Mouse (Mus musculus): ENCODE data around the gene Gm48552. TPM values are rescaled to one million over a fixed set of nuclear protein-coding genes. Genes with fewer than 3 reads are reported as not detected.

Gene Gm48552
- polyA plus RNA-seq, 1 experiment from 2014 or later = 1.2 TPM

GRCm38 (mm10) chr10:81356991-81357844 lies 31.6 kb upstream of the Gm48552 start, which contains the start of gene Mfsd12:
Mfsd12 (plus strand) TSS chr10:81357491.
- ATAC-seq (replicated peaks; ENCODE audit: insufficient number of reproducible peaks, low FRiP score, low TSS enrichment) = peak; percentile 86

GRCm38 (mm10) chr10:81358209-81358608 lies 30.6 kb upstream of the Gm48552 start:
- peak overlapping the region; percentile 90 for H3K4me2 ChIP-seq
- WGBS (ENCODE audit: insufficient replicate concordance) = 21% methylated on average over 4 of the region's 4 CpGs
- peak overlapping the region; percentile 47 for H3K27ac ChIP-seq (ENCODE audit: low read depth, low read length)
- peak overlapping the region; percentile 68 for H3K4me3 ChIP-seq (ENCODE audit: low read depth, low read length)
- no peak for ATAC-seq (replicated peaks; ENCODE audit: insufficient number of reproducible peaks, low FRiP score, low TSS enrichment)
- H3K4me1 ChIP-seq (ENCODE audit: control insufficient read depth, insufficient read depth, low read length) = peaks cover 44% of the 10 kb centered on the region
- H3K9me3 ChIP-seq (replicated peaks; ENCODE audit: control insufficient read depth, low read length) = no peaks in the 10 kb centered on the region
- H3K9ac ChIP-seq (ENCODE audit: low read depth, low read length) = peak overlapping the region; percentile 85
- no peaks in the 10 kb centered on the region for H3K36me3 ChIP-seq (ENCODE audit: control insufficient read depth, insufficient read depth, low read length)
- no peaks in the 10 kb centered on the region for H3K27me3 ChIP-seq (ENCODE audit: control insufficient read depth, insufficient read depth, low read length)

More at GRCm38 (mm10) chr10:81356991-81357844, 31.6 kb upstream of the Gm48552 start, which contains the start of gene Mfsd12:
- no peaks in the 10 kb centered on the region for H3K9me3 ChIP-seq (replicated peaks; ENCODE audit: control insufficient read depth, low read length)
- no peaks in the 10 kb centered on the region for H3K36me3 ChIP-seq (ENCODE audit: control insufficient read depth, insufficient read depth, low read length)
- H3K4me1 ChIP-seq (ENCODE audit: control insufficient read depth, insufficient read depth, low read length) = peaks cover 34% of the 10 kb centered on the region
- peak within 1 kb of the TSS; percentile 68 for H3K4me3 ChIP-seq (ENCODE audit: low read depth, low read length)
- no peak within 1 kb of the TSS; the same call in none of the 2 replicates for H3K27ac ChIP-seq (ENCODE audit: low read depth, low read length)
- no peaks in the 10 kb centered on the region for H3K27me3 ChIP-seq (ENCODE audit: control insufficient read depth, insufficient read depth, low read length)
- H3K4me2 ChIP-seq = peak within 1 kb of the TSS; percentile 90
- WGBS (ENCODE audit: insufficient replicate concordance) = 4% methylated on average over 38 of the region's 79 CpGs
- peak within 1 kb of the TSS; percentile 85 for H3K9ac ChIP-seq (ENCODE audit: low read depth, low read length)

GRCm38 (mm10) chr10:81358841-81359240 lies 30.0 kb upstream of the Gm48552 start:
- no peaks in the 10 kb centered on the region for H3K27me3 ChIP-seq (ENCODE audit: control insufficient read depth, insufficient read depth, low read length)
- peak overlapping the region; percentile 68 for H3K4me3 ChIP-seq (ENCODE audit: low read depth, low read length)
- peak overlapping the region; percentile 47; the same call in 1 of the 2 replicates for H3K27ac ChIP-seq (ENCODE audit: low read depth, low read length)
- no peak for ATAC-seq (replicated peaks; ENCODE audit: insufficient number of reproducible peaks, low FRiP score, low TSS enrichment)
- H3K4me2 ChIP-seq = peak overlapping the region; percentile 90
- WGBS (ENCODE audit: insufficient replicate concordance) = 56% methylated on average over 1 of the region's 1 CpGs
- H3K9ac ChIP-seq (ENCODE audit: low read depth, low read length) = peak overlapping the region; percentile 85; the same call in 1 of the 2 replicates
- no peaks in the 10 kb centered on the region for H3K9me3 ChIP-seq (replicated peaks; ENCODE audit: control insufficient read depth, low read length)
- H3K4me1 ChIP-seq (ENCODE audit: control insufficient read depth, insufficient read depth, low read length) = peaks cover 50% of the 10 kb centered on the region
- H3K36me3 ChIP-seq (ENCODE audit: control insufficient read depth, insufficient read depth, low read length) = no peaks in the 10 kb centered on the region

- Histone ChIP-seq H3K27ac (ENCODE audit: low read depth, low read length) (peak overlapping the region; percentile 35; the same call in 1 of the 2 replicates), H3K4me1 (ENCODE audit: control insufficient read depth, insufficient read depth, low read length) (peaks cover 67% of the 10 kb centered on the region), H3K9me3 (replicated peaks; ENCODE audit: control insufficient read depth, low read length) (no peaks in the 10 kb centered on the region), H3K4me3 (ENCODE audit: low read depth, low read length) (no peak overlapping the region), H3K27me3 (ENCODE audit: control insufficient read depth, insufficient read depth, low read length) (no peaks in the 10 kb centered on the region), H3K4me2 (peak overlapping the region; percentile 22), H3K36me3 (ENCODE audit: control insufficient read depth, insufficient read depth, low read length) (no peaks in the 10 kb centered on the region), H3K9ac (ENCODE audit: low read depth, low read length) (peak overlapping the region; percentile 39; the same call in 1 of the 2 replicates)
- ATAC-seq (replicated peaks; ENCODE audit: insufficient number of reproducible peaks, low FRiP score, low TSS enrichment) = no peak
- WGBS (ENCODE audit: insufficient replicate concordance) = 62% methylated on average over 8 of the region's 8 CpGs
These were observed 28.1 kb upstream of the Gm48552 start for GRCm38 (mm10) chr10:81360721-81361120.

GRCm38 (mm10) chr10:81362336-81362949 lies 26.4 kb upstream of the Gm48552 start:
- peak overlapping the region; percentile 33 for H3K4me3 ChIP-seq (ENCODE audit: low read depth, low read length)

GRCm38 (mm10) chr10:81363436-81364346 lies 25.1 kb upstream of the Gm48552 start:
- no peaks in the 10 kb centered on the region for H3K9me3 ChIP-seq (replicated peaks; ENCODE audit: control insufficient read depth, low read length)
- H3K36me3 ChIP-seq (ENCODE audit: control insufficient read depth, insufficient read depth, low read length) = peaks cover 19% of the 10 kb centered on the region
- peak; percentile 56 for ATAC-seq (replicated peaks; ENCODE audit: insufficient number of reproducible peaks, low FRiP score, low TSS enrichment)
- no peaks in the 10 kb centered on the region for H3K27me3 ChIP-seq (ENCODE audit: control insufficient read depth, insufficient read depth, low read length)
- peak overlapping the region; percentile 69 for H3K4me2 ChIP-seq
- H3K4me3 ChIP-seq (ENCODE audit: low read depth, low read length) = peak overlapping the region; percentile 33
- peaks cover 64% of the 10 kb centered on the region for H3K4me1 ChIP-seq (ENCODE audit: control insufficient read depth, insufficient read depth, low read length)
- peak overlapping the region; percentile 95 for H3K27ac ChIP-seq (ENCODE audit: low read depth, low read length)
- H3K9ac ChIP-seq (ENCODE audit: low read depth, low read length) = peak overlapping the region; percentile 60
- 4% methylated on average over 41 of the region's 54 CpGs for WGBS (ENCODE audit: insufficient replicate concordance)

More at GRCm38 (mm10) chr10:81362336-81362949, 26.4 kb upstream of the Gm48552 start:
- no peaks in the 10 kb centered on the region for H3K27me3 ChIP-seq (ENCODE audit: control insufficient read depth, insufficient read depth, low read length)
- no peaks in the 10 kb centered on the region for H3K9me3 ChIP-seq (replicated peaks; ENCODE audit: control insufficient read depth, low read length)
- ATAC-seq (replicated peaks; ENCODE audit: insufficient number of reproducible peaks, low FRiP score, low TSS enrichment) = peak; percentile 39; the same call in 1 of the 2 replicates
- peaks cover 71% of the 10 kb centered on the region for H3K4me1 ChIP-seq (ENCODE audit: control insufficient read depth, insufficient read depth, low read length)
- 45% methylated on average over 12 of the region's 12 CpGs for WGBS (ENCODE audit: insufficient replicate concordance)
- peaks cover 6% of the 10 kb centered on the region for H3K36me3 ChIP-seq (ENCODE audit: control insufficient read depth, insufficient read depth, low read length)
- H3K4me2 ChIP-seq = peak overlapping the region; percentile 69
- H3K27ac ChIP-seq (ENCODE audit: low read depth, low read length) = peak overlapping the region; percentile 95
- peak overlapping the region; percentile 60 for H3K9ac ChIP-seq (ENCODE audit: low read depth, low read length)

- Histone ChIP-seq H3K4me3 (ENCODE audit: low read depth, low read length) (peak overlapping the region; percentile 33), H3K36me3 (ENCODE audit: control insufficient read depth, insufficient read depth, low read length) (peaks cover 28% of the 10 kb centered on the region), H3K27me3 (ENCODE audit: control insufficient read depth, insufficient read depth, low read length) (no peaks in the 10 kb centered on the region), H3K27ac (ENCODE audit: low read depth, low read length) (no peak overlapping the region), H3K4me2 (peak overlapping the region; percentile 69), H3K4me1 (ENCODE audit: control insufficient read depth, insufficient read depth, low read length) (peaks cover 57% of the 10 kb centered on the region), H3K9me3 (replicated peaks; ENCODE audit: control insufficient read depth, low read length) (no peaks in the 10 kb centered on the region), H3K9ac (ENCODE audit: low read depth, low read length) (peak overlapping the region; percentile 56)
- ATAC-seq (replicated peaks; ENCODE audit: insufficient number of reproducible peaks, low FRiP score, low TSS enrichment) = 0 out of 2 replicates have a peak, but pooled peaks have one; percentile 2
- 10% methylated on average over 28 of the region's 28 CpGs for WGBS (ENCODE audit: insufficient replicate concordance)
These were observed 24.1 kb upstream of the Gm48552 start for GRCm38 (mm10) chr10:81364666-81365065.
